Comparison of ENCODE assay signal across 11 mouse cellular contexts in genomic region chr2:164431676-164432465, GRCm38 (mm10). TPM values are rescaled to one million over a fixed set of nuclear protein-coding genes. Genes with fewer than 3 reads are reported as not detected.
DNase-seq lines count a peak whose midpoint lies in the region; ATAC-seq and TF ChIP-seq lines count a peak whose summit lies in the region.
"Had no signal": no experiment of that assay in that cellular context is flagged by ENCODE, and none has a peak within 500 bp of the region (broad histone marks: within the 10 kb centered on the region; RNA-seq: fewer than 3 reads in every experiment).

No protein-coding gene starts in this region.

- H3K4me2 ChIP-seq in forebrain, embryonic 16.5 days (ENCODE audit: low read length): no peak overlapping the region
- H3K4me2 ChIP-seq in neural tube, embryonic 15.5 days: no peak overlapping the region

- DNase-seq in heart, embryonic 10.5 days (ENCODE audit: low spot score): no peak
- DNase-seq in heart, postnatal 4 days: no peak
- peak; percentile 72 for DNase-seq in kidney, postnatal 14 days
- DNase-seq in lung, postnatal 36 days: peak; percentile 75

- H3K4me3 ChIP-seq in heart, embryonic 10.5 days: 0 out of 2 replicates have a peak overlapping the region, but pooled peaks have one; percentile 37
- no peak overlapping the region for H3K4me3 ChIP-seq in embryonic fibroblast, embryonic 13.5 days (ENCODE audit: insufficient read depth, low read length)
- no peak overlapping the region for H3K4me3 ChIP-seq in forebrain, embryonic 16.5 days (replicated peaks; ENCODE audit: low read length)
- no peak overlapping the region for H3K4me3 ChIP-seq in neural tube, embryonic 15.5 days (replicated peaks)
- H3K4me3 ChIP-seq: megakaryocyte, embryonic 14.5 days had no signal

- H3K27me3 ChIP-seq in heart, embryonic 10.5 days (ENCODE audit: insufficient read depth, poor library complexity, severe bottlenecking): peaks cover 22% of the 10 kb centered on the region
- no peaks in the 10 kb centered on the region for H3K27me3 ChIP-seq in forebrain, embryonic 16.5 days (replicated peaks; ENCODE audit: control insufficient read depth, insufficient read depth, low read length)
- H3K27me3 ChIP-seq in neural tube, embryonic 15.5 days (replicated peaks): no peaks in the 10 kb centered on the region

- no peak overlapping the region for H3K9ac ChIP-seq in forebrain, embryonic 16.5 days (replicated peaks; ENCODE audit: low read depth, low read length)
- H3K9ac ChIP-seq in neural tube, embryonic 15.5 days (replicated peaks): no peak overlapping the region

- peak; percentile 40 for TF ChIP-seq POLR2A in embryonic fibroblast, embryonic 13.5 days (IDR thresholded peaks at IDR 0.05; ENCODE audit: low read depth, low read length)

- peak overlapping the region; percentile 77 for H3K27ac ChIP-seq in heart, embryonic 10.5 days
- peak overlapping the region; percentile 95 for H3K27ac ChIP-seq in embryonic fibroblast, embryonic 13.5 days (ENCODE audit: insufficient read depth, low read length)
- no peak overlapping the region for H3K27ac ChIP-seq in forebrain, embryonic 16.5 days (ENCODE audit: low read length)
- no peak overlapping the region for H3K27ac ChIP-seq in neural tube, embryonic 15.5 days (replicated peaks)

- no peaks in the 10 kb centered on the region for H3K9me3 ChIP-seq in heart, embryonic 10.5 days
- H3K9me3 ChIP-seq in forebrain, embryonic 16.5 days (ENCODE audit: control insufficient read depth, low read length): no peaks in the 10 kb centered on the region
- no peaks in the 10 kb centered on the region for H3K9me3 ChIP-seq in neural tube, embryonic 15.5 days (replicated peaks)
- H3K9me3 ChIP-seq: megakaryocyte, embryonic 14.5 days had no signal

- no peak for ATAC-seq in forebrain, embryonic 16.5 days
- ATAC-seq in neural tube, embryonic 15.5 days (ENCODE audit: low FRiP score): no peak
- ATAC-seq in inflammation-experienced regulatory T-cells, adult 6 months: no peak

- WGBS in heart, embryonic 10.5 days: 68% methylated on average over 9 of the region's 9 CpGs
- WGBS in forebrain, embryonic 16.5 days: 64% methylated on average over 9 of the region's 9 CpGs
- WGBS in neural tube, embryonic 15.5 days: 72% methylated on average over 9 of the region's 9 CpGs

- H3K36me3 ChIP-seq in heart, embryonic 10.5 days: peaks cover 24% of the 10 kb centered on the region
- H3K36me3 ChIP-seq in forebrain, embryonic 16.5 days (ENCODE audit: control insufficient read depth, insufficient read depth): no peaks in the 10 kb centered on the region
- no peaks in the 10 kb centered on the region for H3K36me3 ChIP-seq in neural tube, embryonic 15.5 days

- H3K4me1 ChIP-seq in heart, embryonic 10.5 days: peaks cover 79% of the 10 kb centered on the region
- H3K4me1 ChIP-seq in embryonic fibroblast, embryonic 13.5 days (ENCODE audit: control insufficient read depth, insufficient read depth, low read length): peaks cover 18% of the 10 kb centered on the region
- H3K4me1 ChIP-seq in forebrain, embryonic 16.5 days (replicated peaks; ENCODE audit: control insufficient read depth, insufficient read depth, low read length): no peaks in the 10 kb centered on the region
- peaks cover 2% of the 10 kb centered on the region; the same call in 1 of the 2 replicates for H3K4me1 ChIP-seq in neural tube, embryonic 15.5 days

- no peak for TF ChIP-seq CTCF in embryonic fibroblast, embryonic 13.5 days (IDR thresholded peaks at IDR 0.05; ENCODE audit: borderline replicate concordance, insufficient read depth, low read length)

RNA-seq across cellular contexts. Expression of gene Sdc4, which starts 11.8 kb away (rescaled TPM):
- polyA plus RNA-seq in heart, embryonic 10.5 days (2016; fragmentation: Nextera tagmentation; extraction: Ambion mirVana): 37.3 and 37.8 TPM in 2 replicates
- total RNA-seq in heart, postnatal 4 days (2021): 10 to 100 TPM; 22.1 to 25.8 TPM
- polyA plus RNA-seq in embryonic fibroblast, embryonic 13.5 days (2011; ENCODE audit: insufficient read length, low read depth, missing spikeins): 242 and 248 TPM in 2 replicates
- polyA plus RNA-seq in forebrain, embryonic 16.5 days (2015; fragmentation: Nextera tagmentation; extraction: Ambion mirVana): 5.1 and 8.2 TPM in 2 replicates
- 9.0 and 26.2 TPM in 2 replicates for polyA plus RNA-seq in neural tube, embryonic 15.5 days (2015; fragmentation: Nextera tagmentation; extraction: Ambion mirVana)
- polyA plus RNA-seq in inflammation-experienced regulatory T-cells, adult 6 months (2017; shearing (Covaris generic)): 10 to 100 TPM; 12.0 to 42.7 (median 41.8) TPM

RNA-seq across cellular contexts. Expression of gene Sys1, which starts 24.9 kb away (rescaled TPM):
- polyA plus RNA-seq in heart, embryonic 10.5 days (2016; fragmentation: Nextera tagmentation; extraction: Ambion mirVana): 41.2 and 52.5 TPM in 2 replicates
- total RNA-seq in heart, postnatal 4 days (2021): 10 to 100 TPM; 20.2 to 23.1 TPM
- 23.1 and 23.6 TPM in 2 replicates for polyA plus RNA-seq in embryonic fibroblast, embryonic 13.5 days (2011; ENCODE audit: insufficient read length, low read depth, missing spikeins)
- 69.5 and 76.9 TPM in 2 replicates for polyA plus RNA-seq in forebrain, embryonic 16.5 days (2015; fragmentation: Nextera tagmentation; extraction: Ambion mirVana)
- polyA plus RNA-seq in neural tube, embryonic 15.5 days (2015; fragmentation: Nextera tagmentation; extraction: Ambion mirVana): 86.8 and 92.7 TPM in 2 replicates
- polyA plus RNA-seq in inflammation-experienced regulatory T-cells, adult 6 months (2017; shearing (Covaris generic)): 10 to 100 TPM; 10.4 to 35.1 (median 25.4) TPM

RNA-seq across cellular contexts. Expression of gene Matn4, which starts 26.9 kb away (rescaled TPM):
- polyA plus RNA-seq in heart, embryonic 10.5 days (2016; fragmentation: Nextera tagmentation; extraction: Ambion mirVana): 0.76 and 1.2 TPM in 2 replicates
- total RNA-seq in heart, postnatal 4 days (2021): 1 to 10 TPM; 1.8 TPM
- 0.18 and 3.1 TPM in 2 replicates for polyA plus RNA-seq in embryonic fibroblast, embryonic 13.5 days (2011; ENCODE audit: insufficient read length, low read depth, missing spikeins)
- 2.0 and 3.1 TPM in 2 replicates for polyA plus RNA-seq in forebrain, embryonic 16.5 days (2015; fragmentation: Nextera tagmentation; extraction: Ambion mirVana)
- 8.5 and 11.1 TPM in 2 replicates for polyA plus RNA-seq in neural tube, embryonic 15.5 days (2015; fragmentation: Nextera tagmentation; extraction: Ambion mirVana)
- under 1 TPM in 1 of 3 experiments, not detected in 2; 0.21 TPM for polyA plus RNA-seq in inflammation-experienced regulatory T-cells, adult 6 months (2017; shearing (Covaris generic))

RNA-seq across cellular contexts. Expression of gene Gm20458, which starts 28.9 kb away (rescaled TPM):
- 10.3 and 11.7 TPM in 2 replicates for polyA plus RNA-seq in heart, embryonic 10.5 days (2016; fragmentation: Nextera tagmentation; extraction: Ambion mirVana)
- 1 to 10 TPM; 2.5 to 4.3 TPM for total RNA-seq in heart, postnatal 4 days (2021)
- 4.1 and 5.8 TPM in 2 replicates for polyA plus RNA-seq in embryonic fibroblast, embryonic 13.5 days (2011; ENCODE audit: insufficient read length, low read depth, missing spikeins)
- 9.8 and 11.4 TPM in 2 replicates for polyA plus RNA-seq in forebrain, embryonic 16.5 days (2015; fragmentation: Nextera tagmentation; extraction: Ambion mirVana)
- polyA plus RNA-seq in neural tube, embryonic 15.5 days (2015; fragmentation: Nextera tagmentation; extraction: Ambion mirVana): 4.5 and 5.8 TPM in 2 replicates
- polyA plus RNA-seq in inflammation-experienced regulatory T-cells, adult 6 months (2017; shearing (Covaris generic)): 1 to 10 TPM in 1 of 3 experiments, not detected in 2; 4.5 TPM

RNA-seq across cellular contexts. Expression of gene Rbpjl, which starts 28.9 kb away (rescaled TPM):
- 0.02 and 0.08 TPM in 2 replicates for polyA plus RNA-seq in heart, embryonic 10.5 days (2016; fragmentation: Nextera tagmentation; extraction: Ambion mirVana)
- not detected for total RNA-seq in heart, postnatal 4 days (2021)
- not detected in 2 replicates for polyA plus RNA-seq in embryonic fibroblast, embryonic 13.5 days (2011; ENCODE audit: insufficient read length, low read depth, missing spikeins)
- 0.10 and 0.11 TPM in 2 replicates for polyA plus RNA-seq in forebrain, embryonic 16.5 days (2015; fragmentation: Nextera tagmentation; extraction: Ambion mirVana)
- polyA plus RNA-seq in neural tube, embryonic 15.5 days (2015; fragmentation: Nextera tagmentation; extraction: Ambion mirVana): 0.17 and 0.61 TPM in 2 replicates
- not detected for polyA plus RNA-seq in inflammation-experienced regulatory T-cells, adult 6 months (2017; shearing (Covaris generic))
- total RNA-seq: adrenal gland, postnatal 36 days had no signal
- polyA plus RNA-seq: embryonic facial prominence, embryonic 11.5 days had no signal

Comparison
In these comparisons a context has a peak if more than half of its experiments do, and no peak if none do; other contexts are left out.
1. DNase-seq: peak in kidney, postnatal 14 days (single experiment) and lung, postnatal 36 days (single experiment); none in heart, embryonic 10.5 days (single experiment) and heart, postnatal 4 days (single experiment).
2. H3K27ac ChIP-seq: peak in heart, embryonic 10.5 days (single experiment) and embryonic fibroblast, embryonic 13.5 days (single experiment); none in forebrain, embryonic 16.5 days (single experiment) and neural tube, embryonic 15.5 days (single experiment).